Mouse (Mus musculus): ENCODE results near the gene Tle1. TPM values are rescaled to one million over a fixed set of nuclear protein-coding genes. Genes with fewer than 3 reads are reported as not detected.

Gene Tle1
- polyA plus RNA-seq, 1 experiment from 2014 or later = 39.4 TPM

GRCm38 (mm10) chr4:72167761-72168229, 32.9 kb downstream of the Tle1 start:
- Histone ChIP-seq H3K9me3 (ENCODE audit: control insufficient read depth, low read length) (no peaks in the 10 kb centered on the region), H3K9ac (ENCODE audit: low read depth, low read length) (no peak overlapping the region), H3K27ac (ENCODE audit: low read depth, low read length) (no peak overlapping the region), H3K27me3 (ENCODE audit: control insufficient read depth, insufficient read depth, low read length) (no peaks in the 10 kb centered on the region), H3K4me1 (ENCODE audit: control insufficient read depth, insufficient read depth, low read length) (no peaks in the 10 kb centered on the region), H3K4me2 (replicated peaks; ENCODE audit: low read depth, low read length) (no peak overlapping the region), H3K4me3 (ENCODE audit: low read length) (no peak overlapping the region), H3K36me3 (ENCODE audit: control insufficient read depth, insufficient read depth, low read length) (peaks cover 36% of the 10 kb centered on the region)
- no peak for ATAC-seq (ENCODE audit: low FRiP score, low TSS enrichment)
- 16% methylated on average over 2 of the region's 2 CpGs for WGBS

DNA sequence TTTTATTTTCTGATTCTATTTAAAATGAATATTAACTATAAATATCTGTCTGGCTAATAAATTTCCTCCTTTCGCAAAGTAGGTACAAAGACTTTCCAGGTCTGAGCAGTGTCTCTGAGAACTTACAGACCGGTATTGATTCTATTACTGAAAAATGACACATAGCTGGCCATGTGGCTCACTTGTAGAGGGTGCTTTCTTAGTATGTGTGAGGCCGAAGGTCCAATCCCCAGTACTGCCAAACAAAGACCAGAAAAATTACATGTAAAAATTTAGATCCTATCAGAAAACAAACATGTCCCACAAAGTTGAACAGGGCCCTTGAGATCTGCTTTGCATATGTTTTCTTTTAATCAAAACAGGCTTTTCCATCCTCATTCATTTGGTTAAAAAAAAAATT, 33.5 kb downstream of the Tle1 start:
- Histone ChIP-seq H3K4me1 (ENCODE audit: control insufficient read depth, insufficient read depth, low read length) (no peaks in the 10 kb centered on the region), H3K4me3 (ENCODE audit: low read length) (no peak overlapping the region), H3K36me3 (ENCODE audit: control insufficient read depth, insufficient read depth, low read length) (peaks cover 36% of the 10 kb centered on the region), H3K4me2 (replicated peaks; ENCODE audit: low read depth, low read length) (no peak overlapping the region), H3K9me3 (ENCODE audit: control insufficient read depth, low read length) (no peaks in the 10 kb centered on the region), H3K27ac (ENCODE audit: low read depth, low read length) (no peak overlapping the region), H3K27me3 (ENCODE audit: control insufficient read depth, insufficient read depth, low read length) (no peaks in the 10 kb centered on the region), H3K9ac (ENCODE audit: low read depth, low read length) (no peak overlapping the region)
- WGBS = 87% methylated on average over 3 of the region's 3 CpGs
- no peak for ATAC-seq (ENCODE audit: low FRiP score, low TSS enrichment)

DNA sequence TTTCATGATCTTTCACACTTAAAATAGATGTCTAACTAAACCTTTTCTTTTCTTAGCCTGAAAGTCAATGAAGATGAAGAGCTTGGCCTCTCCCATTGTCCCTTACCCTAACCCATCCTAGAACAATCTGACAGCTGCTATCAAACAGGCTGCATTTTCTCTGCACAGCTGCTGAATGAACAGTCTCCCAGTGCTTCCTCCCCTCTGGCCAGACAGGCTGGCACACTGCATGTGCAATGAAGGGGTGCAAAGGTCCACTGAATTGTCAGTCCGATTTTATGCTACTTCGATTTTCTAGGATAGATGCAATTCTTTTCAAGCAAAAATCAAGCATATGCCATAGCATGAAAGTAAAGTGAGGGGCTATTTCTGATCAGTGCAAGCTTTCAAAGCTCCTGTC, 34.2 kb downstream of the Tle1 start:
- Histone ChIP-seq H3K4me3 (ENCODE audit: low read length) (no peak overlapping the region), H3K4me2 (replicated peaks; ENCODE audit: low read depth, low read length) (no peak overlapping the region), H3K9me3 (ENCODE audit: control insufficient read depth, low read length) (no peaks in the 10 kb centered on the region), H3K4me1 (ENCODE audit: control insufficient read depth, insufficient read depth, low read length) (no peaks in the 10 kb centered on the region), H3K27ac (ENCODE audit: low read depth, low read length) (no peak overlapping the region), H3K9ac (ENCODE audit: low read depth, low read length) (no peak overlapping the region), H3K27me3 (ENCODE audit: control insufficient read depth, insufficient read depth, low read length) (no peaks in the 10 kb centered on the region), H3K36me3 (ENCODE audit: control insufficient read depth, insufficient read depth, low read length) (peaks cover 36% of the 10 kb centered on the region)
- no peak for ATAC-seq (ENCODE audit: low FRiP score, low TSS enrichment)
- 93% methylated on average over 2 of the region's 2 CpGs for whole genome bisulfite sequencing

- H3K4me3 ChIP-seq (ENCODE audit: low read length) = no peak overlapping the region
Measured at GRCm38 (mm10) chr4:72165765-72166164, 35.0 kb downstream of the Tle1 start.

DNA sequence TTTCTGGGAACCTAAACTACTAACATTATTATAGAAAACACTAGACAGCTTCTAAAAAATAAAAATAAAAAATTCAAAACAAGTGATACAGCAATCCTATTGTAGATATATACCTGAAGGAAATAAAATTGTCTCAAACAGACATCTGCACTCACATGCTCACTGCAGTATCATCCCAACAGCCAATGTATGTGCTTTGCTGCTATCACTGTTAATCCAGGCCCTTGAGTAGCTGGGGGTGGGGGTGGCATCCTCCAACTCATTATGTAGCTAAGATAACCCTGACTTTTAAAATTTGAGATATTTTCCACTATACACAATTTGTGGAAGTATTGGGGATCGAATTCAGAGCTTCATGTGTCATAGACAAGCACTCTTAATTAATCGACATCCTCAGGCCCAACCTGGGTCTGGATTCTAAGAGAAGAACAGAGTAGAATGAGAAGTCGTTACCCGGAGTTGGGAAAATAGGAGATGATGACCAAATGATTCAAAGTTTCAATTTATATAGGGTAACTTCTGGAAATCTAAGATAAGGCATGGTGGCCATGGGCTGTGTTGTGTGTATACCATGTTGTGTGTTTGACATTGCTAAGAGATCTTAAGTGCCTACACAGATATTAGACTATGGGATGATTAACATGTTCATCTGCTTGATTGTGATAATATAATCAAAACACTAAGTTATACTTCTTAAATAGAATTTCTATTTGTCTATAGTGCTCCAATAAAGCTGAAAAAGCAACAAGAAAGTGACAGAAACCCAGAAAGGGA, 38.1 kb downstream of the Tle1 start:
- no peaks in the 10 kb centered on the region for H3K9me3 ChIP-seq (ENCODE audit: control insufficient read depth, low read length)
- no peak overlapping the region for H3K4me3 ChIP-seq (ENCODE audit: low read length)
- peaks cover 7% of the 10 kb centered on the region; the same call in 1 of the 2 replicates for H3K4me1 ChIP-seq (ENCODE audit: control insufficient read depth, insufficient read depth, low read length)
- H3K4me2 ChIP-seq (replicated peaks; ENCODE audit: low read depth, low read length) = no peak overlapping the region
- no peak overlapping the region for H3K27ac ChIP-seq (ENCODE audit: low read depth, low read length)
- H3K36me3 ChIP-seq (ENCODE audit: control insufficient read depth, insufficient read depth, low read length) = peaks cover 30% of the 10 kb centered on the region
- ATAC-seq (ENCODE audit: low FRiP score, low TSS enrichment) = no peak
- WGBS = 94% methylated on average over 4 of the region's 4 CpGs
- H3K27me3 ChIP-seq (ENCODE audit: control insufficient read depth, insufficient read depth, low read length) = no peaks in the 10 kb centered on the region
- no peak overlapping the region for H3K9ac ChIP-seq (ENCODE audit: low read depth, low read length)

More at GRCm38 (mm10) chr4:72165765-72166164, 35.0 kb downstream of the Tle1 start:
- 98% methylated on average over 9 of the region's 9 CpGs for WGBS
- Histone ChIP-seq H3K9me3 (ENCODE audit: control insufficient read depth, low read length) (no peaks in the 10 kb centered on the region), H3K4me1 (ENCODE audit: control insufficient read depth, insufficient read depth, low read length) (peaks cover 7% of the 10 kb centered on the region; the same call in 1 of the 2 replicates), H3K36me3 (ENCODE audit: control insufficient read depth, insufficient read depth, low read length) (peaks cover 36% of the 10 kb centered on the region), H3K4me2 (replicated peaks; ENCODE audit: low read depth, low read length) (no peak overlapping the region), H3K9ac (ENCODE audit: low read depth, low read length) (no peak overlapping the region), H3K27ac (ENCODE audit: low read depth, low read length) (no peak overlapping the region), H3K27me3 (ENCODE audit: control insufficient read depth, insufficient read depth, low read length) (no peaks in the 10 kb centered on the region)
- no peak for ATAC-seq (ENCODE audit: low FRiP score, low TSS enrichment)

DNA sequence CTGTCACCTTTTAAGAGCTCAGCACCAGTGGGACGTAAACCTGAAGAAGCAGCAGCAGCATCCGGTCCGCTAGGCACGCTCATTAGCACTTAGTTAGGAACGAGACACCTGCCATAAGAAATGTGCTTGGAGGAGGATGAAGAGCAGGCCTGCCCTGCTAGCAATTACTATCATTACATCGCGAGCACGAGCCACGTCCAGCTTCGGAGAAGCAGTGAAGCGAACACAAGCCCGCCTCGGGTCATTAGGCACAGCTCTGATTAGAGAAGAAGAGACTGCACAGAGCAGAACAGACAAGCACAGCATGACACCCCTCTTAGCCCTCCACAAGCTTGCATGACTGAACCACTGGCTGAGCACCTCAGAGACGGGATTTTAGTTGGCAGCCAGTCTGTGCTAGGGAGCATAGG, 40.6 kb downstream of the Tle1 start:
- WGBS = 32% methylated on average over 14 of the region's 14 CpGs
- no peaks in the 10 kb centered on the region for H3K27me3 ChIP-seq (ENCODE audit: control insufficient read depth, insufficient read depth, low read length)
- H3K4me1 ChIP-seq (ENCODE audit: control insufficient read depth, insufficient read depth, low read length) = peaks cover 7% of the 10 kb centered on the region; the same call in 1 of the 2 replicates
- no peak overlapping the region for H3K9ac ChIP-seq (ENCODE audit: low read depth, low read length)
- no peak overlapping the region for H3K27ac ChIP-seq (ENCODE audit: low read depth, low read length)
- ATAC-seq (ENCODE audit: low FRiP score, low TSS enrichment) = peak; percentile 95
- H3K4me2 ChIP-seq (replicated peaks; ENCODE audit: low read depth, low read length) = no peak overlapping the region
- no peak overlapping the region for H3K4me3 ChIP-seq (ENCODE audit: low read length)
- no peaks in the 10 kb centered on the region for H3K9me3 ChIP-seq (ENCODE audit: control insufficient read depth, low read length)
- peaks cover 24% of the 10 kb centered on the region; the same call in 1 of the 2 replicates for H3K36me3 ChIP-seq (ENCODE audit: control insufficient read depth, insufficient read depth, low read length)

DNA sequence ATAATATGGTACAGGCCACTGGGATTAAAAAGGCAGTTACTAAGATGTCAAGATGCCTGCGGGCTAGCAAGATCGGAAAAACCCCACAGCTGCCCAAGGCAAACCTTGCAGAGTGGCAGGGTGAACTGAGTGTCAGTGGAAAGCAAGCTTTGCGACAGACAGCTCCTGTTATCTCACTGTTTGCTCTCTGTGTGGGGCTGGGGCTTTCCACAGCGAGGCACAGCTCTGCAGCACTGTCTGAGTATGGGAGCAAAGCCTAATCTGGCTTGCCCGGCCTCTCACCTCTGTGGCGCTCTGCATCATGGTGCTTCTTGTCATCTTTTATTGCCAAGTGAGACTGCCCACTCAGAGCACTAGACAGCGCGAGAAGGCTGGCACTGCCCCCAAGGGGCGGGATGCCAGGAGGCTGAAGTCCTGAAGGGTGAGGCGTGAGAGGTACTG, 42.8 kb downstream of the Tle1 start:
- peaks cover 20% of the 10 kb centered on the region; the same call in 1 of the 2 replicates for H3K36me3 ChIP-seq (ENCODE audit: control insufficient read depth, insufficient read depth, low read length)
- H3K9ac ChIP-seq (ENCODE audit: low read depth, low read length) = no peak overlapping the region
- peak; percentile 33; the same call in 1 of the 2 replicates for ATAC-seq (ENCODE audit: low FRiP score, low TSS enrichment)
- H3K4me3 ChIP-seq (ENCODE audit: low read length) = no peak overlapping the region
- H3K27me3 ChIP-seq (ENCODE audit: control insufficient read depth, insufficient read depth, low read length) = no peaks in the 10 kb centered on the region
- H3K4me2 ChIP-seq (replicated peaks; ENCODE audit: low read depth, low read length) = no peak overlapping the region
- no peaks in the 10 kb centered on the region for H3K9me3 ChIP-seq (ENCODE audit: control insufficient read depth, low read length)
- peaks cover 7% of the 10 kb centered on the region; the same call in 1 of the 2 replicates for H3K4me1 ChIP-seq (ENCODE audit: control insufficient read depth, insufficient read depth, low read length)
- 68% methylated on average over 10 of the region's 10 CpGs for WGBS
- H3K27ac ChIP-seq (ENCODE audit: low read depth, low read length) = no peak overlapping the region

GRCm38 (mm10) chr4:72150460-72151131, 50.1 kb downstream of the Tle1 start:
- H3K9me3 ChIP-seq (ENCODE audit: control insufficient read depth, low read length) = no peaks in the 10 kb centered on the region
- H3K4me1 ChIP-seq (ENCODE audit: control insufficient read depth, insufficient read depth, low read length) = no peaks in the 10 kb centered on the region
- 52% methylated on average over 4 of the region's 4 CpGs for WGBS
- H3K9ac ChIP-seq (ENCODE audit: low read depth, low read length) = no peak overlapping the region
- no peak overlapping the region for H3K4me2 ChIP-seq (replicated peaks; ENCODE audit: low read depth, low read length)
- ATAC-seq (ENCODE audit: low FRiP score, low TSS enrichment) = no peak
- H3K4me3 ChIP-seq (ENCODE audit: low read length) = no peak overlapping the region
- H3K27me3 ChIP-seq (ENCODE audit: control insufficient read depth, insufficient read depth, low read length) = no peaks in the 10 kb centered on the region
- peaks cover 3% of the 10 kb centered on the region; the same call in 1 of the 2 replicates for H3K36me3 ChIP-seq (ENCODE audit: control insufficient read depth, insufficient read depth, low read length)
- no peak overlapping the region for H3K27ac ChIP-seq (ENCODE audit: low read depth, low read length)

- H3K9ac ChIP-seq (ENCODE audit: low read depth, low read length) = no peak overlapping the region
- H3K27me3 ChIP-seq (ENCODE audit: control insufficient read depth, insufficient read depth, low read length) = no peaks in the 10 kb centered on the region
- ATAC-seq (ENCODE audit: low FRiP score, low TSS enrichment) = no peak
- peaks cover 14% of the 10 kb centered on the region for H3K36me3 ChIP-seq (ENCODE audit: control insufficient read depth, insufficient read depth, low read length)
- H3K4me2 ChIP-seq (replicated peaks; ENCODE audit: low read depth, low read length) = no peak overlapping the region
- WGBS = 66% methylated on average over 2 of the region's 2 CpGs
- no peak overlapping the region for H3K4me3 ChIP-seq (ENCODE audit: low read length)
- no peak overlapping the region for H3K27ac ChIP-seq (ENCODE audit: low read depth, low read length)
- no peaks in the 10 kb centered on the region for H3K4me1 ChIP-seq (ENCODE audit: control insufficient read depth, insufficient read depth, low read length)
- no peaks in the 10 kb centered on the region for H3K9me3 ChIP-seq (ENCODE audit: control insufficient read depth, low read length)
Measured at GRCm38 (mm10) chr4:72146003-72146402, 54.7 kb downstream of the Tle1 start.
